Mouse (Mus musculus) heart, adult 11 months (tissue): ENCODE data around the gene Rel.
"Not testable (repeated sequence)": the region's sequence is repeated elsewhere in the genome, so short reads cannot be mapped to it uniquely, and the experiment has no call there.

Experiments used
- DNase-seq: peaks from one replicate; pipeline ENCODE4 v3.0.0; 2022

The Rel gene

DNA sequence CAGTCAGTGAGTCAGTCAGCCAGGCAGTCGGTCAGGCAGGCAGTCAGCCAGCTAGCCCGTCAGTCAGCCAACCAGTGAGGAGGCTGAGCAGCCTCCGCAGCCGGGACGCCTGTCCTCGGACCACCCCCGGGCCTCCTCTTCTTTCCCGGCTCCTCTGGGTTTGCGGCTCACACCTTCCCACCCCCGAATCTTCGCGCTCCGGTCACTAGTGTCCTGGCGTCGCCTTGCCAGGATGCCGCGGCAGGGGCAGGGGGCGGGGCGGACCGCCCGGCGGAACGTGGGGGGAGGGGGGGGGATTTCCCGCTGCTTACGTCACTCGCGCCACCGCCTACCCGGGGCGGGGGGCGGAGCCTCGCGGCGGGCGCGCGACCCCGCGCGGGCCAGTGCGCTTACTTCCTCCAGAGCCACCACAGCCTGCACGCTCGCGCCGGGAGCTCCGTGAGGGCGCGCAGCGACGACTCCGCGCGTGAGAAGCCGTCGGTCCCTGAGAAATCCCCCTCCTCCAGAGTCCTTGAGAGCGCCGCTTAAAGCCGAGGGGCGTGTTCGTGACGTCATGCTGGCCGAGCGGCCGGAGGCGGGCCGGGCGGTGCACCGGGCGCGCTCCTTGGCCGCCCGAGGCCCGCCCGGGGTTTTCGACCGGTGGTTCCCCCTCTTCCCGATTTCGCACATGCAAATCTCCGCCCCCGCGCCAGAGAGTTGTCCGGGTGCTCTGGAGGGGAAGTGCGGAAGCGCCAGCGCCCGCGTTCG is at the start of gene Rel:
Gene Rel (minus strand): TSS at position 211 of the 747 bp plus-strand sequence.
- peak; percentile 100 for DNase-seq

DNA sequence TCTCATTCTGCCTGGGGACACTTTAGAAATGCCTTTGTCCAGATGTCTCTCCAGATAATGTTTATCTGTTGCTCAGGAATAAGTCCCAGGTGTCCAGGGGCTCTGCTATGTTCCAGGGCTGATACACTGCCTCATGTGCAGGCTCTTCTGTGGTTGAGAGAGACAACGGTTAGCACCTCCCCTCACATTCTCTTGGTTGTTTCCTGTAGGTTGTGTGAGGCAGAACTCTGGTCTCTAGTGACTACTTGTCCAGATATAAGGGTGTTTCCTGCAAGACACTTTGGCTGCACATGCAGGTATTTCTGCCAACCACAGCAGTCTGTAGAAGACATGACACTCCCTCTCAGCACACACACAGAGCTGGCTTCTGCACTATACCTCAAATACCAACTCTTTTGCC is 48.0 kb upstream of the Rel start:
- DNase-seq, result peak; percentile 68

DNA sequence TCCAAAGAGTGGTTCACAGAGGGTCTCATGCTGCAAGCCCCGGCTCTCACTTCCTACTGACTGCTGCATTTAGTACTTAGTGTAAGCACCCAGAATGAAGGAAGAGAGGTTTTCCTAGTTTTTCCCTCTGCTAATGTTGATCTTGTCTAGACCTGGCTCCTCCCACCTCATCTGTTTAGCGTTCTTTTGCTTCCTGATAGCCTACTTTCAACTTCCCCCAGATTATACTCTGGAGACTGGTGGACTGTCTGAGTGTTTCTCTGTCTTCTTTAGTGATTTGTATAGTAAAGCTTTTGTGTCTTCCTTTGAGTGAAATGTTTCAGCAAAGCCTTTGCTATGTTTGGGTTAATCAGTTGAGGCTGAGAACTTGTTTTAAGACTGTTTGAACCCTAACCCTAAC is 40.0 kb upstream of the Rel start:
- no peak for DNase-seq

DNA sequence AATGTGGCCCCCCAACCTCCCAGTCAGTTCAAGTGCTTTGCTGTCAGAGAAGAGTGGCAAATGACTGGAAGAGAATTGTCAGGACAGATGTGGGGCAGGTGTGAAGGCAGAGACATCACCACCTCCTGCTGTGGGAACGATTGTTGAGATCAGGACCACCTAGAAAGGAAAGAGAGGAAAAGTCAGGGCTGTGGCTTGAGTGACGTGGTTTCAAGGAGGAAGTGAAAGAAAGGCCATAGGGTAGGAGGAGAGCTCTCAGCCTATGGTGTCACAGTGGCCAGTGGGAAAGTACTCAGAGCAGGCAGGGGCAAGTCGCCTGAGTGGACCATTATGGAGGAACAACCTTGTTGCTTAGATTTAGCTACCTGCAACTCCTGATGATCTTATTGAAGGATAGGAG is 34.9 kb upstream of the Rel start:
- peak; percentile 85 for DNase-seq

DNA sequence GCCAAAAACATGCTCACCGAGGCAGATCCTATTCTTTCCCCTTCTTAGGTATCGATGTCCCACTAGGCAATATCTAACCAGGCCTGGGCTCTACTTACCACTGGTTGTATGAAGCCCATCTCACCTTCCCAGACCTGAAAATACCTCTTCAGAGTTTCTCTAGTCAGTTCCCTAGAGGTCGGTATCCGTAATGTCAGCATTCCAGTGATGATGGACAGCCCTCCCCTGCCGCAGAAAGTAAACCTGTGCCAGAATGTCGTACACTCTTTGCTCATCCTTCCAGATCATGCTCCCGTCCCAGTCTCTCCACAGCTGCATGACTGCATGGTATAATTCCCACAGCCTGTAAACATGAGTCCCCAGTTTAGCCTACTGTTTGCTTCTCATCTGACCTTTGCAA is 32.4 kb upstream of the Rel start:
- peak; percentile 71 for DNase-seq

DNA sequence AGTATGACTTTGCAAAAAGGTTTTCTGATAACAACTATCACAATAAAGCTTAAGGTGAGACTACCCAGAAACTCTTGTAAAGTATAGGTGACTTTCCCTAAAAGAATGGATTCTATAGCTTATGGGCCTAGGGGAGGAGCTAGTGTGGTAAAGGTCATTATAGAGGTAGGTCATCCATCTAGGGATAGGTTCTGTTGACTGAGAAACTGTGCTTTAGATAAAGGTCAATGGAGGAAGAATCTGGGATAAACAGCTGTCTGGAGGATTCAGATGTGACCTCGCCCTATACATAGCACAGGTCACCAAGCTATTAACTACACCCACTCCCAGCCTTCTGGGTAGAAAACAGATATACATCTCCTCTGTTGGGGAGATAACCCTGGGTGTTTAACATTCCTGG is 31.5 kb upstream of the Rel start:
- DNase-seq, result no peak

DNA sequence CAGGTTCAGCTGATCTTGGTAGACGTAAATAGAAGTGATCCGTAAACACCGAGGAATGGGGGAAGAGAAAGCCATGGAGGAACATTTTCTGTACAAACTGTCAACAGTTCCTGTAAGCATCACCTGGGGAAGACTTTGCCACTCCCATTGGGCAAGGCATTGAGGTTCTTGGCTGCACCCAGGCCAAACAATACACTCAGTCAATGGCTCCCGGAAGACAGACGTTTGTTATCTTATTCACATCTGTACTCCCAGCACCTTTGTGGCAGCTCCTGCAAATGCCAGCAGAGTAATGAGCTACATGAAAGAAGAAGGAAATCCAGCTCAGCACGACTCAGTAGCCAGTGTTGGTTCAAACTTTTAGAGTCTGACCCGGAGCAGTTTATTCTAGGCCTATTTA is 31.1 kb upstream of the Rel start:
- peak; percentile 33 for DNase-seq

DNA sequence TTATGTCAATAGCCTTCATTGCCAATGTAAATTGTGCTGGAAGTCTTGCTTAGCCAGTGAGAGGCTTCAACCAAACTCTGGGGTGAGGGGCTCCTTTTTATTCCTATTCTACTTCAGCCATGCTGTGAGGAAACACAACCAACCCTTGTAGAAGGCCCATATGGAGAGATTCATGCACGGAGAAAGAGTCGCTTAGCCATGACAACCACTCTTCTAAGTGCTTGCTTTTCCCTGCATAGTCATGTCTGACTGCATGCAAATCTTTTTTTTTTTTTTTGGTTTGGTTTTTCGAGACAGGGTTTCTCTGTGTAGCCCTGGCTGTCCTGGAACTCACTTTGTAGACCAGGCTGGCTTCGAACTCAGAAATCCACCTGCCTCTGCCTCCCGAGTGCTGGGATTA is 12.9 kb upstream of the Rel start:
- not testable (repeated sequence) for DNase-seq

DNA sequence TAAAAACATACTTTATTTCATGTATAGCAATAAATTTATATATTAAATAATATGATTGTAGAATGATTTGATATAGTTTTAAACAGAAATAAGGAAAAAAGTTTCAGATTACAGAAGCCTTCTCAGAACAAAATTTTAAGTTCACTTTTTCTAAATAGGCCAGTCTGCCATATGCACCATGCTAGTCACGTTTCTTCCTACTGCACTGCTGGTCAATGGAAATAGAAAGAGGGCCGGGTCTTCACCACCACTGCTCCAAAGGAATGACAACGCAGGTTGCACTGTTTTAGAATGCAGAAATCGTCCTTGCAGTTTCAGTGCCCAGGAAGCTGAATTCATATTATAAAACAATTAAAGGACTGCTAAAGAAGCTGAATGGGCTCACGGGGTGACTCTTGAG is 12.3 kb upstream of the Rel start:
- no peak for DNase-seq

DNA sequence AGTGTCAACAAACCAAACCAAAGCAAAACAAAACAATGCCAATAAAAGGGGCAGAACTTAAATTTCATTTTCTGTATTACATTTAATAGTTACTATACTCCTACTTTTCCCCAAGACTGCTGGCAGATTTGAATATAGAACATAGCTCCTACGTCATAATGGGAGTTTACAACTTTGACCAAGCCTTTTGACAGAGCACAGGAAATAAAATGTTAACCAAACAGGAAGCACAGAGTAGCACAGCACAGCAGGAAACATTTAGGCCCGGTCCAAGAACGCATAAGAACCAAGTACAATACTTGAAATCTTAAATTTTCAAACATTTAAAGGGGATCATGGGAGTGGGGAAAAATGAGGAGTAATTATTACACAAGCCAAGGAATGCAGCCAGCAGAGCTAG is 11.3 kb upstream of the Rel start:
- DNase-seq, result peak; percentile 50

DNA sequence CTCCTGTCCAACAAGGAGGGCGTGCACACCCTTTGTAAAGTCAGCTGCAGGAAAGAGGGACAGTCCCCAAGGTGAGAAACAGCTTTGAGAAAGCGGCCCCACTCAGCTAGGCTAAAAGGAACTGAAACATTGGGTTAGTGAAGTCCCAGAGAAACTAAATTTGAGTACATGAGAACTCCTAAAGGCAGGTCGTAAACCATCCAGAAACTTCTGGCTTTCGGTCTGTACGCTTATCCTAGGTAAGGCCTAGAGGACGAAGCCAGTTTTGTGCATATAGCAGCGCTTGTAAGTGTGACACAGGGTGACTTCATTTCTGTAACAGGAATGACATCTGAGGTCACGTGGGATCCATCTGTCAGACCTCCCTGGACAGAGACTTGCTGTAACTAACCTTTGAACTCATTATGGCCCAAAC is 8.0 kb upstream of the Rel start:
- DNase-seq, result no peak

DNA sequence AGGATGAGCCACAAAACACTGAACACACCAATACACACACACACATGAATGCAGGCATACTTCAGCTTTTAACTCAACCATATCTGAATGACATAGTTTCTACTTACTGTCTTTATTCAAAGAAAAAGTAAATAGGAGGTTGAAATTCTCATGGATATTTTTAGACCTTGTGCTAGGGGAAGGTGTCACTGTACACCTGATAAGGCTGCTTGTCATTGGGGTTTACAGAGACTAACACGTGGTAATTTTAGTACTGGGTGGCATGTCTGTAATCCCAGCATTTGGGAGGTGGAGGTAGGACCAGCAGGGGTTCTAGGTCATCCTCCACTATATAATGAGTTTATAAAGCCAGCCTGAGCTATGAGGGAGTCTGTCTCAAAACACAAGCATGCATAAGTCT is 1.7 kb upstream of the Rel start:
- DNase-seq, result no peak

DNA sequence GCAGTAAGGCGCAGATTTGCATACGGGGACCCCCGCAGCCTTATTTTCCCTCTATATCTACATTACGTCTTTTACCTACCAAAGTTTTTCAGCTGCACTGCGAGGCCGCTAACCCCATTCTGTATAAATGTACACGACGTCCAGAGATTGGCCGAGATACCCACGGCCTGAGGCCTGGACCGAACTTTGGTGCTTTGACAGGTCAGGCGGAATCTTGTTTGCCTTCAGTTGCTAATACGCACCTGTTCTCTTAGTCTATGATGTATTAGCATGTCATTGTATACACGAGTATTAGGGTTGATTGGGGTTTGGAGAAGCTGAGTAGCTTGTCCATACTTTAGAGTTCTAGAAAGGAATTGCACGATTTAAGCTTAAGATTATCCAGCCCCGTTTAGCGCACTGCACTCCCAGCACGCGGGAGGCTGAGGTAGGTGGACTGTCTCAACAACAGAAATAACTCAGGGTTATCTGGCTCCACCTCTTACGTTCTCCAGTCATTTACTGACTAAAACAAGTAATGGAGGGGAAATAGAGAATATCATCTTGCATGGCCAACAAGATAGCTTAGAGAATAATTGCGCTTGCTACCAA is 832 bp upstream of the Rel start:
- peak; percentile 83 for DNase-seq

DNA sequence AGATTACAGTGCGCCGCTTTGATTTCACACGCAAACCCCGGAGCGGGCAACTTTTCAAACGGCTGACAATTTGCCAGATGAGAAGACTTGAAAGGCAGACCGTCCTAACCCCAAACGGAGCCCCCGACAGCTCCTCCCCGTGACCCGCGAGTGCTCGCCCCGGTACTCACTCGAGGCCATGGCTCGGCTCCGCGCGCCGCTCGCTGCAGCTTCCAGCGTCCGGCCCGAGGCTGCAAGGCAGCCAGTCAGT is 335 bp downstream of the Rel start:
- DNase-seq, result no peak

DNA sequence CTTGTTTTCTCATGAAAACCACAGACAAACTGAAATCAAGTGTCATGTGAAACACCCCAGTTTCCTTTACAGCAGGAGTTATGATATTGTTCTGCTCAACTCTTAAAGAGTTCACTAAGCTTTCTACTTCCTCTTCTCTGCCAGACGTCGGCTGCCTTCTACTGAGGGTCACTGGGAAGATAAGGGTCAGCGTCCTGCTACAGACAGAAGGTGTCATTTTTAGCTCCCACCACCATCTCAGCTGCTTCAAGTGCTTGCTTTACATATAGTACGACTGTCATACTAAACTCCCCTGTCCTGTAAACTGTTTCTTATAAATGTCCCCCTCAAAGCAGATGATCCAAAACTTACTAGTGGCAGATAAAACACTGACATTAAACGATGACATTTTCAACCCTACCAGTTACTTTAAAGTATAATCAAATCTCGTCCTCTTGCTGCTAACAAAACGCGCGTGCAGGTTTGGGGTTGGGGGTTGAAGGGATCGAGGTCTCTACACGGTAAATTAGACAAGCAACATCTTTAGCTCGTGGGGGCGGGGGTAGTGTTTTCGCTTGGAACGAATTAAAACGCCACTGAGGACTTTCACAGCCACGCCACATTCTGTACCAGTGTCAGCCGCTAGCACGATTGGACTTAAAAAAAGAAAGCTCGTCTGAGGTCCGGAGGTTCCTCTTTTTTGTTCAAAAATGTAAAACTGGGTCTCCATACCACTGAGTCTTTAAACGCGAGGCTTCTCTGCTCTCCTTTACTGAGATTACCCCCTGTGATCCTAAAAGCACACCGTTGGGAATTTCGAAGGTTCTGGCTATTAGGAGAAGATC is 872 bp downstream of the Rel start:
- peak; percentile 90 for DNase-seq

DNA sequence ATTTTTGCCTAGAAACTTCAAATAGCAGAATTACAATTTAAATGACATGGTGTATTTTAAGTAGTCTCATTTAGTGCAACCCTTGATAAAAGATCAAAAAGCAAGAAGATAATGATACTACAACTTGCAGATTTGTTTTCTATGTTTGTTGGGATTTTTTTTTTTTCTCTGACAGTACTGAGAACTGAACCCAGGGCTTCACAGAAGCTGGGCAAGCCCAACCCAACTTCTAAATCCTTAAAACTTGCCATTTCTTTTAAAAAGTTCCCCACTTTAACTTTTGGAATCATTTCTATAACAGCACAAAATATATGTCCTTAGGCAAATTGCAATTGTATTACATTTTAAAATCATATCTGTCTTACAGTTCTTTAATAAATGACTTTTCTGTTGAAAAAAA is 1.7 kb downstream of the Rel start:
- DNase-seq, result no peak

DNA sequence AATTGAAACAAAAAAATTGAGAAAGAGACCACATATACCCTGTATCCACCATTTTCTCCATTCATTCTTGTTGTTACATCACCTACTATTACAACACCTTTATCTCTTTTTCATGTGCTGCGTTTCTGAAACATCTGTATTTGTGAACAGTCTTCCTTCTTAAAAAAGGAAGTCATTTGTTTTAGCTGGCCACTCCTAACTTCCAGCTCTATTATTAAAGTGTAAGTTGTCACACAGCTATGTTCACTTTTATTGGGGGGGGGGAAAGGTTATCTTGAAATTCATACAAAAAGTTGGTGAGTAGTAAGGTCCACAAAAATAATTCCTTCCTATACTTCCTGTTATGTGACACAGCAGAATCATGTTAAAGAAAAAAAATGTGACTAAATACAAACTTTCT is 2.8 kb downstream of the Rel start:
- DNase-seq, result no peak

DNA sequence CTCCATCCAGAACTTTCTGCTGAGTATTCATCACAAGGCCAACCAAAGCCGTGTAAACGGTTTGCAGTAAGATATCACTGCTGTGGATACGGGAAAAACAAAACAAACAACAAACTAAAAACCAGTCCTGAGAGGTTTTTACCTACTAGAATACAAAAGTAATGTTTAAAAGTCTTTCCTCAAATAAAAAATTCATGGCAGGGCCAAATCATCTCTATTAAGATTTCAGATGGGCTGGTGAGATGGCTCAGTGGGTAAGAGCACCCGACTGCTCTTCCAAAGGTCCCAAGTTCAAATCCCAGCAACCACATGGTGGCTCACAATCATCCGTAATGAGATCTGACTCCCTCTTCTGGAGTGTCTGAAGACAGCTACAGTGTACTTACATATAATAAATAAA is 3.4 kb downstream of the Rel start:
- DNase-seq, result not testable (repeated sequence)

DNA sequence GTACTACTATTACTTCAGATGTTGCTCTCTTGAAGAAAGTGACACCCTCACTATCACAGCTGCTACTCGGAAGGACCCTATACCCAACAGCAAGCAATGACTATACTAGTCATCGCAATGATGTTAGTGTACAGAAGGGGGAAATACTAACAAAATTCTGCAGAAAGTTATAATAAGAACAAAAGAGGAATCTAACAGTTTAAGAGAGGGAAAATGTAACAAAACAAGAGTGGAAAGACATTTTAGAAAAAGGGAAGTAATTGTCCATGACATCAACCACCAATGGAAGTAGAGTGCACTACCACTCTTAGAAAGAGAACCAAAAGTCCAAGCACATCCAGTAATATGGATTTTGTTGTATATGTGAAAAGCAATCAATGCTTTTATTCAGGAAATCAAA is 8.1 kb downstream of the Rel start:
- DNase-seq, result no peak

DNA sequence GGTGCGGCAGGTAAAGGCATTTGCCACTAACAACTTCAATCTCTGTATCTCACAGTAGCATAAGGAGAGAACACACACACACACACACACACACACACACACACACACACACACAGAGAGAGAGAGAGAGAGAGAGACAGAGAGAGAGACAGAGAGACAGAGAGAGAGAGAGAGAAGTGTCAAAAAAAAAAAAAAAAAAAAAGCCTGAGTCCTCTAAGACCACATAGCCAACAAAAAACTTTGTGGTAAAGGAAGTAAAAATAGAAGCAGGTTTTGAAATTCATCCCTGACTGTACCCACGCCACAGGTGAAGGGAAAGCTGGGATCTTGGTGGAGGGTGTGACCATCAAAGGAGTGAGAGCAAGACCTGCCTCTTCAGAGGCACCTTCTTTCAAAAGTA is 12.6 kb downstream of the Rel start:
- no peak for DNase-seq

DNA sequence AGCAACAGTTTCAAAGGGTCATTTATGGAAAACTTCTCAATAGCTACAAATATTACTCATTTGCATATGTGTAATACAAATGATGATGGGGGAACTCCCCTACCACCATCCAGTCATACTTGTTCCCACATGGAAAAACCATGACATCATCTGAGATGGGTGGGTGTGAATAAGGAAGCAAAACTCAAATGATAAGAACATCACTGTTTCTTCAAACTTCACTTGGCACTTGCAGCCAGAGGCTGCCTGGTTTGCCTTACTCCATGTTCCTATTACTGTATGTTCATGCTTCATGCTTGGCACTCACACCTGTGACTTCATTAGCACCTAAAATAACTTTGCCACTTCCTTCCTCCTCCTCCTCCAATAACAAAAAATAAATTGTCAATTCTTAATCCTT is 16.4 kb downstream of the Rel start:
- DNase-seq, result no peak

DNA sequence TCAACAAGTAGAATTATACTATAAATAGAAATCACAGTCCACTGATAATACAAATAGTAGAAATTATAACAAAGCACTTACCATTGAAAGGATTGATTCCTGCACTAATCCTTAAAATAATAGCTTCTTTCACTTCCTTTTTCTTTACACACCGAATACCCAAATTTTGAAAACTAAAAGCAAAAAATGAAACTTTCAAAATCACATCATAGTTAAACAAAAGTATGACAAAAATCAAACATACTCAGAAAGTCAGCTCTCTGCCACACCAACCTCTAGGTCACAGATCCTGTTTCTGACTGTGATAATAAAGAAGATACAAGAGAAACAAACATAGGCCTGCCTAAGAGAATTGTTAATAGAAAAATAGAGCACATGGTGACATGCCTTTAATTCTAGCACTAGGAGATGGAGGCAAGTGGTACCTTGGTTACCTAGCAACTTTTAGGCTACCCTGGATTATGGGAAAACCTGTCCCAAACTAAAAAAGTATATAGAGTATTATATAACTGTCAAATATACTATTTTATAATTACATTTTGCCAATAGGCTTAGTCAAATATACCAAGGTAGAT is 17.5 kb downstream of the Rel start:
- DNase-seq, result no peak

DNA sequence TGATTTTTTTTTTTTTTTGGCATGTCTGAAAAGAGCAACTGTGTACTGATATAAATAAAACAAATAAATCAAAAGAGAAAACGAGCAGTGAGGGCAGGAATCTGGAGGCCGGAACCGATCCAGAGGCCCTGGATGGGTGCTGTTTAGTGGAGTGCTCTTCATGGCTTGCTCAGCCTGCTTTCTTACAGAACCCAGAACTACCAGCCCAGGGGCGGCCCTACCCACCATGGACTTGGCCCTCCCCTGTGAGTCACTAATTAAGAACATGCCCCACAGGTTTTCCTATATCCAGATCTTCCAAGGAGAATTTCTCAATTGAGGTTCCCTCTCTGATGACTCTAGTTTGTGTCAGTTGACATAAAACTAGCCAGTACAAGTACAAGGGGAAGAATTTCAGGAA is 24.7 kb downstream of the Rel start:
- DNase-seq, result peak; percentile 68

DNA sequence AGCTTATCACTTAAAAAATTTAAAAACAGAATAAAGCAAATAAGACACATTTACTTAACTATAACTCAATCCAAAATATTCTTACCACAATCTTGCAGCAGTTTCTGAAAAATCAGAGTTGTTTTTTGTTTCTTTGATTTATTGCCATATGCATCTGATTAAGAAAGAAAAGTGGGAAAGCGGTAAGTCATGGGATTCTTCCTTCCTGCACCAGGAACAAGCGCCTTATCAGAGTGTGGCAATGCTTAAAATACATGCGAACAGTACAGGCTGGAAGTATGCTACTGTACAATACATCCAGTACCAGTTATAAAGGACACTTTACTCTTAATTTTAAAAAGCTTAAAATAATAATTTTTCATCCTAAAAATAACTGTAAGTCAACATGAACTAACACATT is 26.4 kb downstream of the Rel start:
- DNase-seq, result no peak
